Mouse (Mus musculus): ENCODE results near the gene Gm10803. TPM values are rescaled to one million over a fixed set of nuclear protein-coding genes. Genes with fewer than 3 reads are reported as not detected.

Gm10803 gene
- polyA plus RNA-seq (2015; fragmentation: Illumina TruSeq; extraction: RNeasy Lipid Tissue Mini Kit (QIAGEN cat#74804); ENCODE audit: low read depth, low replicate concordance): not detected

DNA sequence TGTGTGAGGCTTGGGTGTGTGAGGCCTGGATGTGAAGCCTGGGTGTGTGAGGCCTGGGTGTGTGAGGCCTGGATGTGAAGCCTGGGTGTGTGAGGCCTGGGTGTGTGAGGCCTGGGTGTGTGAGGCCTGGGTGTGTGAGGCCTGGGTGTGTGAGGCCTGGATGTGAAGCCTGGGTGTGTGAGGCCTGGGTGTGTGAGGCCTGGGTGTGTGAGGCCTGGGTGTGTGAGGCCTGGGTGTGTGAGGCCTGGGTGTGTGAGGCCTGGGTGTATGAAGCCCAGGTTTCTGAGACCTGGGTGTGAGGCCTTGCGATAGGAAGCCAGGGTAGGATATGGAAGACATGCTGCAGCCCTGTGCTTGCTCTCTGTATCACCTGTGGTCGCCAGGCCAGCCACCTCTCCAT lies at the start of gene Gm10803:
Gene Gm10803 (plus strand): TSS at position 301 of the 400 bp plus-strand sequence.

Other genes with a start within 250 kb of the Gm10803 start
- 4.6 TPM for gene Tspan18, start 226.1 kb upstream of the Gm10803 start, polyA plus RNA-seq (2015; fragmentation: Illumina TruSeq; extraction: RNeasy Lipid Tissue Mini Kit (QIAGEN cat#74804); ENCODE audit: low read depth, low replicate concordance)
- gene Cd82, start 97.4 kb upstream of the Gm10803 start, polyA plus RNA-seq (2015; fragmentation: Illumina TruSeq; extraction: RNeasy Lipid Tissue Mini Kit (QIAGEN cat#74804); ENCODE audit: low read depth, low replicate concordance): 33.4 TPM
- 0.59 TPM for gene Alx4, start 81.8 kb downstream of the Gm10803 start, polyA plus RNA-seq (2015; fragmentation: Illumina TruSeq; extraction: RNeasy Lipid Tissue Mini Kit (QIAGEN cat#74804); ENCODE audit: low read depth, low replicate concordance)

All from brain, adult 10 weeks (tissue).